Mouse (Mus musculus): ENCODE measurements around the gene Slc2a9. TPM values are rescaled to one million over a fixed set of nuclear protein-coding genes. Genes with fewer than 3 reads are reported as not detected.

Gene Slc2a9
- polyA plus RNA-seq, 1 experiment from 2014 or later: 0.62 TPM

GRCm38 (mm10) chr5:38516267-38516666, 13.3 kb upstream of the Slc2a9 start:
- Histone ChIP-seq H3K36me3 (ENCODE audit: control insufficient read depth, insufficient read depth, low read length) (no peaks in the 10 kb centered on the region), H3K4me1 (replicated peaks; ENCODE audit: control insufficient read depth, insufficient read depth) (no peaks in the 10 kb centered on the region), H3K4me3 (ENCODE audit: low read depth, low read length) (no peak overlapping the region), H3K4me2 (replicated peaks; ENCODE audit: low read depth) (no peak overlapping the region), H3K9ac (ENCODE audit: low read length) (no peak overlapping the region), H3K9me3 (ENCODE audit: control insufficient read depth, low read length) (no peaks in the 10 kb centered on the region), H3K27ac (replicated peaks) (no peak overlapping the region), H3K27me3 (ENCODE audit: control insufficient read depth, insufficient read depth, low read length) (no peaks in the 10 kb centered on the region)
- TF ChIP-seq EP300 (optimal IDR thresholded peaks at IDR 0.05) (no peak), CTCF (IDR thresholded peaks at IDR 0.05; ENCODE audit: low read depth) (peak; percentile 67)
- ATAC-seq (ENCODE audit: low FRiP score, low TSS enrichment) (no peak), DNase-seq (ENCODE audit: low spot score) (no peak)
- WGBS: 50% methylated on average over 6 of the region's 6 CpGs

- DNase-seq (ENCODE audit: low spot score) (no peak), ATAC-seq (ENCODE audit: low FRiP score, low TSS enrichment) (no peak)
- no peak overlapping the region for H3K9ac ChIP-seq (ENCODE audit: low read length)
- H3K4me1 ChIP-seq (replicated peaks; ENCODE audit: control insufficient read depth, insufficient read depth): no peaks in the 10 kb centered on the region
- no peaks in the 10 kb centered on the region for H3K27me3 ChIP-seq (ENCODE audit: control insufficient read depth, insufficient read depth, low read length)
- WGBS: 28% methylated on average over 2 of the region's 2 CpGs
- no peak overlapping the region for H3K4me2 ChIP-seq (replicated peaks; ENCODE audit: low read depth)
- H3K9me3 ChIP-seq (ENCODE audit: control insufficient read depth, low read length): no peaks in the 10 kb centered on the region
- no peak overlapping the region for H3K4me3 ChIP-seq (ENCODE audit: low read depth, low read length)
- H3K36me3 ChIP-seq (ENCODE audit: control insufficient read depth, insufficient read depth, low read length): no peaks in the 10 kb centered on the region
- TF ChIP-seq CTCF (IDR thresholded peaks at IDR 0.05; ENCODE audit: low read depth): no peak
- TF ChIP-seq EP300 (optimal IDR thresholded peaks at IDR 0.05): no peak
- H3K27ac ChIP-seq (replicated peaks): no peak overlapping the region
These were observed 10.0 kb upstream of the Slc2a9 start for GRCm38 (mm10) chr5:38512991-38513390.

GRCm38 (mm10) chr5:38509568-38509967, 6.6 kb upstream of the Slc2a9 start:
- H3K4me2 ChIP-seq (replicated peaks; ENCODE audit: low read depth): no peak overlapping the region
- WGBS: 83% methylated on average over 4 of the region's 4 CpGs
- TF ChIP-seq CTCF (IDR thresholded peaks at IDR 0.05; ENCODE audit: low read depth) (no peak), EP300 (optimal IDR thresholded peaks at IDR 0.05) (no peak)
- no peaks in the 10 kb centered on the region for H3K4me1 ChIP-seq (replicated peaks; ENCODE audit: control insufficient read depth, insufficient read depth)
- no peak overlapping the region for H3K9ac ChIP-seq (ENCODE audit: low read length)
- no peaks in the 10 kb centered on the region for H3K36me3 ChIP-seq (ENCODE audit: control insufficient read depth, insufficient read depth, low read length)
- H3K4me3 ChIP-seq (ENCODE audit: low read depth, low read length): no peak overlapping the region
- H3K27ac ChIP-seq (replicated peaks): no peak overlapping the region
- no peaks in the 10 kb centered on the region for H3K9me3 ChIP-seq (ENCODE audit: control insufficient read depth, low read length)
- ATAC-seq (ENCODE audit: low FRiP score, low TSS enrichment) (no peak), DNase-seq (ENCODE audit: low spot score) (no peak)
- H3K27me3 ChIP-seq (ENCODE audit: control insufficient read depth, insufficient read depth, low read length): no peaks in the 10 kb centered on the region

GRCm38 (mm10) chr5:38505435-38505765, 2.5 kb upstream of the Slc2a9 start:
- Histone ChIP-seq H3K9me3 (ENCODE audit: control insufficient read depth, low read length) (no peaks in the 10 kb centered on the region), H3K4me3 (ENCODE audit: low read depth, low read length) (no peak overlapping the region), H3K27ac (replicated peaks) (no peak overlapping the region), H3K4me2 (replicated peaks; ENCODE audit: low read depth) (no peak overlapping the region), H3K4me1 (replicated peaks; ENCODE audit: control insufficient read depth, insufficient read depth) (no peaks in the 10 kb centered on the region), H3K27me3 (ENCODE audit: control insufficient read depth, insufficient read depth, low read length) (no peaks in the 10 kb centered on the region), H3K9ac (ENCODE audit: low read length) (no peak overlapping the region), H3K36me3 (ENCODE audit: control insufficient read depth, insufficient read depth, low read length) (no peaks in the 10 kb centered on the region)
- DNase-seq (ENCODE audit: low spot score): no peak
- 0 out of 2 replicates have a peak, but pooled peaks have one; percentile 16 for ATAC-seq (ENCODE audit: low FRiP score, low TSS enrichment)
- TF ChIP-seq EP300 (optimal IDR thresholded peaks at IDR 0.05): no peak
- TF ChIP-seq CTCF (IDR thresholded peaks at IDR 0.05; ENCODE audit: low read depth): no peak
- WGBS: 58% methylated on average over 3 of the region's 3 CpGs

GRCm38 (mm10) chr5:38504747-38505434, 1.9 kb upstream of the Slc2a9 start:
- TF ChIP-seq CTCF (IDR thresholded peaks at IDR 0.05; ENCODE audit: low read depth) (no peak), EP300 (optimal IDR thresholded peaks at IDR 0.05) (no peak)
- H3K27me3 ChIP-seq (ENCODE audit: control insufficient read depth, insufficient read depth, low read length): no peaks in the 10 kb centered on the region
- H3K9me3 ChIP-seq (ENCODE audit: control insufficient read depth, low read length): no peaks in the 10 kb centered on the region
- no peak overlapping the region for H3K4me2 ChIP-seq (replicated peaks; ENCODE audit: low read depth)
- H3K9ac ChIP-seq (ENCODE audit: low read length): no peak overlapping the region
- no peaks in the 10 kb centered on the region for H3K36me3 ChIP-seq (ENCODE audit: control insufficient read depth, insufficient read depth, low read length)
- H3K4me1 ChIP-seq (replicated peaks; ENCODE audit: control insufficient read depth, insufficient read depth): no peaks in the 10 kb centered on the region
- no peak overlapping the region for H3K4me3 ChIP-seq (ENCODE audit: low read depth, low read length)
- DNase-seq (ENCODE audit: low spot score): no peak
- ATAC-seq (ENCODE audit: low FRiP score, low TSS enrichment): no peak
- WGBS: 65% methylated on average over 6 of the region's 6 CpGs
- H3K27ac ChIP-seq (replicated peaks): no peak overlapping the region

- DNase-seq (ENCODE audit: low spot score) (no peak), ATAC-seq (ENCODE audit: low FRiP score, low TSS enrichment) (no peak)
- Histone ChIP-seq H3K4me2 (replicated peaks; ENCODE audit: low read depth) (no peak overlapping the region), H3K4me1 (replicated peaks; ENCODE audit: control insufficient read depth, insufficient read depth) (no peaks in the 10 kb centered on the region), H3K36me3 (ENCODE audit: control insufficient read depth, insufficient read depth, low read length) (no peaks in the 10 kb centered on the region), H3K4me3 (ENCODE audit: low read depth, low read length) (no peak overlapping the region), H3K27ac (replicated peaks) (no peak overlapping the region), H3K27me3 (ENCODE audit: control insufficient read depth, insufficient read depth, low read length) (no peaks in the 10 kb centered on the region), H3K9ac (ENCODE audit: low read length) (no peak overlapping the region), H3K9me3 (ENCODE audit: control insufficient read depth, low read length) (no peaks in the 10 kb centered on the region)
- 79% methylated on average over 1 of the region's 1 CpGs for WGBS
- no peak for TF ChIP-seq CTCF (IDR thresholded peaks at IDR 0.05; ENCODE audit: low read depth)
- TF ChIP-seq EP300 (optimal IDR thresholded peaks at IDR 0.05): no peak
These were observed 1.2 kb upstream of the Slc2a9 start for GRCm38 (mm10) chr5:38504116-38504515.
